Mouse (Mus musculus) hindbrain, postnatal 0 days (tissue): ENCODE measurements around the gene Kifap3. TPM values are rescaled to one million over a fixed set of nuclear protein-coding genes. Genes with fewer than 3 reads are reported as not detected.

Experiments
- ATAC-seq: fragments of 200-750 bp; cut with Nextera tagmentation; 2 replicates; pipeline ENCODE4 v1.8.0; 2017; ENCODE audit warnings: mild to moderate bottlenecking, moderate TSS enrichment, moderate library complexity
- DNase-seq: peaks from one replicate; pipeline ENCODE4 v3.0.0-alpha.2; 2015; ENCODE audit warnings: low spot score
- H3K27ac ChIP-seq: fragments of 300-500 bp; sonication (generic); 2 replicates; pipeline ENCODE4 v1.5.1; 2014; ENCODE audit warnings: mild to moderate bottlenecking
- H3K27me3 ChIP-seq: fragments of 300-500 bp; sonication (generic); 2 replicates; pipeline ENCODE4 v1.6.1; 2014; ENCODE audit warnings: low read length, mixed read lengths; ENCODE audit not compliant: insufficient read depth
- H3K36me3 ChIP-seq: fragments of 300-500 bp; sonication (generic); 2 replicates; pipeline ENCODE4 v1.6.1; 2014; ENCODE audit warnings: low read length, mixed read lengths; ENCODE audit not compliant: insufficient read depth
- H3K4me1 ChIP-seq: fragments of 300-500 bp; sonication (generic); 2 replicates; pipeline ENCODE4 v1.6.1; 2014; ENCODE audit warnings: antibody characterized with exemption, low read length, mixed read lengths; ENCODE audit not compliant: insufficient read depth
- H3K4me2 ChIP-seq: fragments of 300-500 bp; sonication (generic); 2 replicates; pipeline ENCODE4 v1.6.1; 2014; ENCODE audit warnings: low read depth, mild to moderate bottlenecking, low read length, moderate library complexity, mixed read lengths
- H3K4me3 ChIP-seq: fragments of 300-500 bp; sonication (generic); 2 replicates; pipeline ENCODE4 v1.5.1; 2014; ENCODE audit warnings: low read length
- H3K9ac ChIP-seq: fragments of 300-500 bp; sonication (generic); replicated peaks from 2 replicates; pipeline ENCODE4 v1.6.1; 2014; ENCODE audit warnings: mild to moderate bottlenecking, low read length, moderate library complexity, mixed read lengths
- H3K9me3 ChIP-seq: fragments of 300-500 bp; sonication (generic); 2 replicates; pipeline ENCODE4 v1.6.1; 2016; ENCODE audit warnings: low read length, mixed read lengths
- CTCF ChIP-seq: IDR thresholded peaks from 2 replicates; pipeline ENCODE4 v1.5.1; 2016; ENCODE audit warnings: antibody characterized with exemption, control low read depth, low read depth
- WGBS: fragments of 180-500 bp; shearing (Covaris S2); extraction: QIAGEN DNeasy Blood & Tissue Kit; methylation state at CpG from one replicate; pipeline ENCODE4 v1.1.7; 2014; 5-methylcytosine and 5-hydroxymethylcytosine counted together
- polyA plus RNA-seq: library from polyadenylated mRNA; unstranded; fragments of >200 nt; fragmentation: Nextera tagmentation; extraction: Ambion mirVana; gene quantifications from 2 replicates; pipeline ENCODE4 v1.2.1, GENCODE M21; 2015
- total RNA-seq: library from RNA; depleted of rRNA; stranded (reverse); fragments of >200 nt; gene quantifications from 2 replicates; pipeline ENCODE4 v1.2.3, GENCODE M21; 2014

Kifap3 gene
- total and polyA plus RNA-seq, 2 experiments from 2014 or later = 110 to 125 TPM

GRCm38 (mm10) chr1:163908389-163908788 lies 129.0 kb downstream of the Kifap3 start:
- DNase-seq (no peak), ATAC-seq (no peak; the same call in 1 of the 2 replicates)
- no peaks in the 10 kb centered on the region for H3K4me1 ChIP-seq
- no peaks in the 10 kb centered on the region for H3K27me3 ChIP-seq
- H3K9me3 ChIP-seq = no peaks in the 10 kb centered on the region
- H3K36me3 ChIP-seq = 0 out of 2 replicates have a peak, but pooled peaks cover 2% of the 10 kb centered on the region
- 84% methylated on average over 11 of the region's 11 CpGs for WGBS
- TF ChIP-seq CTCF = no peak
- H3K4me2 ChIP-seq = no peak overlapping the region
- no peak overlapping the region for H3K4me3 ChIP-seq
- H3K9ac ChIP-seq = no peak overlapping the region
- H3K27ac ChIP-seq = no peak overlapping the region

GRCm38 (mm10) chr1:163910343-163910742 lies 131.0 kb downstream of the Kifap3 start:
- TF ChIP-seq CTCF = peak; percentile 80
- DNase-seq = peak; percentile 77

GRCm38 (mm10) chr1:163910785-163911184 lies 131.4 kb downstream of the Kifap3 start:
- no peak overlapping the region for H3K27ac ChIP-seq
- DNase-seq = no peak
- H3K9ac ChIP-seq = 0 out of 2 replicates have a peak overlapping the region, but pooled peaks have one; percentile 21
- no peaks in the 10 kb centered on the region for H3K9me3 ChIP-seq
- 0 out of 2 replicates have a peak, but pooled peaks cover 2% of the 10 kb centered on the region for H3K36me3 ChIP-seq
- ATAC-seq = no peak
- no peaks in the 10 kb centered on the region for H3K27me3 ChIP-seq
- H3K4me3 ChIP-seq = no peak overlapping the region
- 96% methylated on average over 9 of the region's 9 CpGs for WGBS
- no peak overlapping the region for H3K4me2 ChIP-seq
- no peak for TF ChIP-seq CTCF
- H3K4me1 ChIP-seq = no peaks in the 10 kb centered on the region

More at GRCm38 (mm10) chr1:163910343-163910742, 131.0 kb downstream of the Kifap3 start:
- Histone ChIP-seq H3K36me3 (0 out of 2 replicates have a peak, but pooled peaks cover 2% of the 10 kb centered on the region), H3K4me1 (no peaks in the 10 kb centered on the region), H3K4me3 (no peak overlapping the region), H3K9me3 (no peaks in the 10 kb centered on the region), H3K9ac (no peak overlapping the region), H3K4me2 (no peak overlapping the region), H3K27ac (no peak overlapping the region), H3K27me3 (no peaks in the 10 kb centered on the region)
- ATAC-seq = peak; percentile 76
- 13% methylated on average over 2 of the region's 2 CpGs for WGBS

- H3K9me3 ChIP-seq = no peaks in the 10 kb centered on the region
- H3K4me1 ChIP-seq = no peaks in the 10 kb centered on the region
- H3K4me2 ChIP-seq = no peak overlapping the region
- peaks cover 2% of the 10 kb centered on the region; the same call in 1 of the 2 replicates for H3K36me3 ChIP-seq
- H3K9ac ChIP-seq = no peak overlapping the region
- DNase-seq (no peak), ATAC-seq (no peak)
- H3K4me3 ChIP-seq = no peak overlapping the region
- H3K27ac ChIP-seq = no peak overlapping the region
- WGBS = 94% methylated on average over 11 of the region's 11 CpGs
- no peak for TF ChIP-seq CTCF
- no peaks in the 10 kb centered on the region for H3K27me3 ChIP-seq
These were observed 132.6 kb downstream of the Kifap3 start for GRCm38 (mm10) chr1:163911981-163912380.

GRCm38 (mm10) chr1:163917349-163918160 lies 138.2 kb downstream of the Kifap3 start:
- H3K9ac ChIP-seq = no peak overlapping the region
- no peak for TF ChIP-seq CTCF
- no peaks in the 10 kb centered on the region; the same call in 1 of the 2 replicates for H3K36me3 ChIP-seq
- no peaks in the 10 kb centered on the region for H3K9me3 ChIP-seq
- H3K27me3 ChIP-seq = no peaks in the 10 kb centered on the region
- no peaks in the 10 kb centered on the region for H3K4me1 ChIP-seq
- no peak overlapping the region for H3K27ac ChIP-seq
- 98% methylated on average over 5 of the region's 5 CpGs for WGBS
- DNase-seq = no peak
- ATAC-seq = no peak
- no peak overlapping the region for H3K4me2 ChIP-seq
- H3K4me3 ChIP-seq = no peak overlapping the region

GRCm38 (mm10) chr1:163924093-163924492 lies 144.7 kb downstream of the Kifap3 start:
- no peaks in the 10 kb centered on the region for H3K36me3 ChIP-seq
- H3K4me2 ChIP-seq = no peak overlapping the region
- no peak for ATAC-seq
- WGBS = 70% methylated on average over 8 of the region's 8 CpGs
- no peak for TF ChIP-seq CTCF
- no peaks in the 10 kb centered on the region for H3K4me1 ChIP-seq
- DNase-seq = no peak
- H3K9me3 ChIP-seq = no peaks in the 10 kb centered on the region
- no peak overlapping the region for H3K27ac ChIP-seq
- no peak overlapping the region for H3K4me3 ChIP-seq
- no peaks in the 10 kb centered on the region for H3K27me3 ChIP-seq
- no peak overlapping the region for H3K9ac ChIP-seq

- Histone ChIP-seq H3K27ac (peak within 1 kb of the TSS; percentile 78), H3K4me1 (peaks cover 5% of the 10 kb centered on the region), H3K9me3 (no peaks in the 10 kb centered on the region), H3K36me3 (peaks cover 3% of the 10 kb centered on the region; the same call in 1 of the 2 replicates), H3K9ac (peak within 1 kb of the TSS; percentile 97), H3K4me2 (peak within 1 kb of the TSS; percentile 79), H3K4me3 (peak within 1 kb of the TSS; percentile 93), H3K27me3 (no peaks in the 10 kb centered on the region)
- TF ChIP-seq CTCF = no peak
- ATAC-seq (no peak), DNase-seq (no peak)
- 67% methylated on average over 7 of the region's 7 CpGs for WGBS
These were observed 149.5 kb downstream of the Kifap3 start, which contains the start of gene Scyl3 for GRCm38 (mm10) chr1:163928846-163929245. Gene Scyl3 (plus strand): TSS chr1:163929100.
